ENCODE assay signal across 10 mouse cellular contexts in the genomic region with DNA sequence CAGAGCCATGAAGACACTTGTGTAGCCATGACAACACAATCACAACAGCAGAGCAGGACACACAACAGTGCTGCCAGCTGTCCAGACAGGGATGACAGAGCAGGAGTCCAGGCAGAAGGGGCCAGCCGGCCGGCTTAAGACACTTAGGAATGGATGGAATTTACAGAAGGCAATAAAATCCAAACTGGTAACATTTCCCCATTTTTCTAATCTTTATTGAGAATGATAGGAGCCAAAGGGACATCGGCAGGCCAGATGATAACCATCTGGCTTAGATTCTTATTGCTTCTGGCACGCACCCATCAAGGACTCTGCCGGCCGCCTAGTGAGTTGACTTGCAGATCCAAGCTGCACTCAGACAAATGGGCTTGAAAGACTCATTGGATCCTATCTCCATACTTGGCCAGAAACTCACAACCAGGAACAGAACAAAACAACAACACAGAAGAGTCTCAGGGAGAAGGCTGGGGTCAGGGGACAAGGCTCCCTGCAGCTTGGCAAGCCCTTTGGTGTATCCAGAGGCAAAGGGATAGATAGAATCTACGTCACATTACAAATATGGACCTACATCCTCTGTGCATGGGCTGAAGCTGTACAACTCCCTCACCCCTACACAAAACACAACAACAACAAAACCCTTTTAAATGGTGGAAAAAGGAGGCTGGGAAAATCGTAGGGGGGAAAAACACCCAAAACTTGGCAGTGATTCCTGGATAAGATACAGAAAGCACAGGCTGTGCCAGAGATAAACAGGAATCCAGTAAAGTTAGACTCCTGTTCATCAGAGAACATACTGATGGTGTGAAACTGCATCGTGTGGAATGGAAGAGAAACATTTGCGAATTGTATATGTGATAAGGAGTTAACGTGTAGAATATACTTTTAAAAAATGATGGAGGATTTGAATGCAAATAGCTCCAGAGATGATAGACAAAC. TPM values are rescaled to one million over a fixed set of nuclear protein-coding genes. Genes with fewer than 3 reads are reported as not detected.
A peak's percentile ranks its signal among the peaks of the same experiment; 100 is the strongest.
DNase-seq lines count a peak whose midpoint lies in the region; ATAC-seq and TF ChIP-seq lines count a peak whose summit lies in the region.
"Had no signal": no experiment of that assay in that cellular context is flagged by ENCODE, and none has a peak within 500 bp of the region (broad histone marks: within the 10 kb centered on the region; RNA-seq: fewer than 3 reads in every experiment).

No protein-coding gene starts in this region.

- 0 out of 2 replicates have a peak, but pooled peaks have one; percentile 48 for ATAC-seq in hindbrain, embryonic 16.5 days
- no peak for ATAC-seq in hindbrain, embryonic 12.5 days (ENCODE audit: low FRiP score)
- ATAC-seq in liver, postnatal 0 days, result no peak

- H3K9ac ChIP-seq in hindbrain, embryonic 16.5 days (ENCODE audit: low read depth, low read length), result no peak overlapping the region
- no peak overlapping the region for H3K9ac ChIP-seq in hindbrain, embryonic 12.5 days
- H3K9ac ChIP-seq in liver, postnatal 0 days (replicated peaks), result no peak overlapping the region
- H3K9ac ChIP-seq: limb, embryonic 12.5 days had no signal

- H3K27ac ChIP-seq in hindbrain, embryonic 16.5 days (ENCODE audit: low read depth, low read length), result peak overlapping the region; percentile 9
- no peak overlapping the region for H3K27ac ChIP-seq in hindbrain, embryonic 12.5 days
- no peak overlapping the region for H3K27ac ChIP-seq in liver, postnatal 0 days (ENCODE audit: low read depth)
- H3K27ac ChIP-seq: limb, embryonic 12.5 days had no signal

- H3K9me3 ChIP-seq in hindbrain, embryonic 16.5 days (ENCODE audit: control insufficient read depth, low read length), result no peaks in the 10 kb centered on the region
- no peaks in the 10 kb centered on the region for H3K9me3 ChIP-seq in hindbrain, embryonic 12.5 days (replicated peaks)
- H3K9me3 ChIP-seq in liver, postnatal 0 days (ENCODE audit: low read length), result peaks cover 5% of the 10 kb centered on the region; the same call in 1 of the 2 replicates

- TF ChIP-seq CTCF in liver, postnatal 0 days (IDR thresholded peaks at IDR 0.05; ENCODE audit: low read depth), result no peak

- H3K4me1 ChIP-seq in hindbrain, embryonic 16.5 days (ENCODE audit: control insufficient read depth, insufficient read depth, low read depth, low read length), result peaks cover 6% of the 10 kb centered on the region; the same call in 1 of the 2 replicates
- peaks cover 6% of the 10 kb centered on the region for H3K4me1 ChIP-seq in hindbrain, embryonic 12.5 days
- peaks cover 8% of the 10 kb centered on the region for H3K4me1 ChIP-seq in liver, postnatal 0 days (ENCODE audit: insufficient read depth)
- H3K4me1 ChIP-seq: limb, embryonic 12.5 days had no signal

- H3K27me3 ChIP-seq in hindbrain, embryonic 16.5 days (replicated peaks; ENCODE audit: control insufficient read depth, insufficient read depth, low read length), result no peaks in the 10 kb centered on the region
- no peaks in the 10 kb centered on the region for H3K27me3 ChIP-seq in hindbrain, embryonic 12.5 days
- no peaks in the 10 kb centered on the region for H3K27me3 ChIP-seq in liver, postnatal 0 days (ENCODE audit: insufficient read depth, low read length)
- H3K27me3 ChIP-seq: limb, embryonic 12.5 days had no signal

- DNase-seq in adrenal gland, postnatal 25 days, result peak; percentile 41
- DNase-seq in gastrocnemius, postnatal 36 days, result peak; percentile 17 to 57
- peak; percentile 35 to 43 for DNase-seq in layer of hippocampus, postnatal 10 days (ENCODE audit: low spot score in 2 of 2)
- DNase-seq in retina, postnatal 1 day, result no peak
- DNase-seq in spleen, postnatal 10 days (ENCODE audit: low spot score in 2 of 2), result no peak
- DNase-seq in liver, postnatal 0 days, result no peak

- 68% methylated on average over 11 of the region's 11 CpGs for WGBS in hindbrain, embryonic 16.5 days
- WGBS in hindbrain, embryonic 12.5 days, result 83% methylated on average over 11 of the region's 11 CpGs
- WGBS in liver, postnatal 0 days (ENCODE audit: insufficient replicate concordance), result 82% methylated on average over 11 of the region's 11 CpGs

- H3K4me3 ChIP-seq in hindbrain, embryonic 16.5 days (ENCODE audit: low read length), result no peak overlapping the region
- no peak overlapping the region for H3K4me3 ChIP-seq in hindbrain, embryonic 12.5 days
- no peak overlapping the region for H3K4me3 ChIP-seq in liver, postnatal 0 days (ENCODE audit: low read depth, low read length)
- H3K4me3 ChIP-seq: erythroblast, embryonic 14.5 days; limb, embryonic 12.5 days had no signal

- no peak overlapping the region for H3K4me2 ChIP-seq in hindbrain, embryonic 16.5 days (ENCODE audit: low read length)
- H3K4me2 ChIP-seq in hindbrain, embryonic 12.5 days (replicated peaks), result no peak overlapping the region
- H3K4me2 ChIP-seq in liver, postnatal 0 days (ENCODE audit: low read depth, low read length), result no peak overlapping the region
- H3K4me2 ChIP-seq: limb, embryonic 12.5 days had no signal

- no peak for TF ChIP-seq EP300 in liver, postnatal 0 days (IDR thresholded peaks at IDR 0.05; ENCODE audit: low read depth)

- intact Hi-C loops in gastrocnemius, postnatal 36 days (cut with DNase I), result no loop called here

- no peaks in the 10 kb centered on the region for H3K36me3 ChIP-seq in hindbrain, embryonic 16.5 days (ENCODE audit: control insufficient read depth, insufficient read depth, low read length)
- no peaks in the 10 kb centered on the region for H3K36me3 ChIP-seq in hindbrain, embryonic 12.5 days
- H3K36me3 ChIP-seq in liver, postnatal 0 days (replicated peaks; ENCODE audit: insufficient read depth, low read length), result no peaks in the 10 kb centered on the region
- H3K36me3 ChIP-seq: limb, embryonic 12.5 days had no signal

RNA-seq across cellular contexts. Expression of gene Icosl, which starts 35.7 kb away (rescaled TPM):
- polyA plus RNA-seq in hindbrain, embryonic 16.5 days (2015; fragmentation: Nextera tagmentation; extraction: Ambion mirVana), result 0.94 and 1.2 TPM in 2 replicates
- polyA plus RNA-seq in hindbrain, embryonic 12.5 days (2016; fragmentation: Nextera tagmentation; extraction: Ambion mirVana), result 1.2 and 1.8 TPM in 2 replicates
- total RNA-seq in adrenal gland, postnatal 25 days (2021), result 26.3 and 36.0 TPM in 2 replicates
- total RNA-seq in gastrocnemius, postnatal 36 days (2021), result 1 to 10 TPM; 1.2 to 1.6 TPM
- 1 to 10 TPM; 2.6 to 3.5 TPM for total RNA-seq in layer of hippocampus, postnatal 10 days (2021)
- 0.86 and 1.2 TPM in 2 replicates for polyA plus RNA-seq in liver, postnatal 0 days (2015; fragmentation: Nextera tagmentation; extraction: Ambion mirVana)

Comparison
In these comparisons a context has a peak if more than half of its experiments do, and no peak if none do; other contexts are left out.
1. DNase-seq: peak in adrenal gland, postnatal 25 days (single experiment), gastrocnemius, postnatal 36 days (2 of 2) and layer of hippocampus, postnatal 10 days (2 of 2); none in retina, postnatal 1 day (single experiment), spleen, postnatal 10 days (0 of 2) and liver, postnatal 0 days (single experiment).